Mouse (Mus musculus) frontal cortex, postnatal 14 days (tissue): ENCODE results near the gene Klk14.
A peak's percentile ranks its signal among the peaks of the same experiment; 100 is the strongest.
"Not testable (repeated sequence)": the region's sequence is repeated elsewhere in the genome, so short reads cannot be mapped to it uniquely, and the experiment has no call there.

Source experiments
- DNase-seq, 2 experiments: peaks; one replicate each; pipeline ENCODE4 v3.0.0; 2022; ENCODE audit warnings: low spot score in 2 of 2

Klk14 gene

DNA sequence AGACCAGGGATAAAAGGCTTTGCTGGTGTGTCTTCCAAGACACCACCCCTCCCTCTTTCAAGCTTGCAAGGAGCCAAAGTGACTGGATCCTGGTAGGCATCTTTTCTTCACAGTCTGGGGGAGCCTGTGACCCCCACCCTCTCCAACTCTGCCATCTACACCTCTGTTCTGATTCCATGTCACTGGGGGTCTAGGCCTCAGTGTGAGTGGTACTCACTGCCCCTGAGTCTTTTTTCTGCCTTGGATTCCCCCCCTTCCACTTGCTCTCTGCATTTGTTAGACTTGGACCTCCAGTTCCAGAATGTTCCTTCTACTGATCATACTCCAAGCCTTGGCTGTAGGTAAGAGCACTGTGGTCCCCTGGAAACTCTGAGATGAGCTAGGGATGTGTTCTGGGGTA, at the start of gene Klk14:
Gene Klk14 (plus strand): TSS at position 301 of the 400 bp plus-strand sequence.
- no peak for DNase-seq

DNA sequence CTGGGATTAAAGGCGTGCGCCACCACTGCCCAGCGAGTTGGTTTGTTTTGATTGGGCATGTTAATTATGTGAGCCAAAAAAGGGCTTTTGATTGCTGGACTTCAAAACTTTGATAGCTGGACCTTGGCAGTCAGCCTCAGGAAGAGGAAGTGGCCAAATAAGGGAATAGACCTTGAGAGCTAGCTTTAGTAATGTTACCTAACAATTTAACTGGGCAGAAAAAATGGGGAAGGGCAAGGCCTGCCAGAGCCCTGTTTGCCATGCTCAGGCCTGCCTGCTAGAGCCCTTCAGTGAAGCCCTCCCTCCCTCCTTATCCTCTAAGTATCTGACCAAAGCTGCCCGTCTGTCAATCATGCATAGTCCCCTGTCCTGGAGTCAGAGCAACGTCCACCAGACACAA, 47.6 kb upstream of the Klk14 start:
- no peak for DNase-seq

DNA sequence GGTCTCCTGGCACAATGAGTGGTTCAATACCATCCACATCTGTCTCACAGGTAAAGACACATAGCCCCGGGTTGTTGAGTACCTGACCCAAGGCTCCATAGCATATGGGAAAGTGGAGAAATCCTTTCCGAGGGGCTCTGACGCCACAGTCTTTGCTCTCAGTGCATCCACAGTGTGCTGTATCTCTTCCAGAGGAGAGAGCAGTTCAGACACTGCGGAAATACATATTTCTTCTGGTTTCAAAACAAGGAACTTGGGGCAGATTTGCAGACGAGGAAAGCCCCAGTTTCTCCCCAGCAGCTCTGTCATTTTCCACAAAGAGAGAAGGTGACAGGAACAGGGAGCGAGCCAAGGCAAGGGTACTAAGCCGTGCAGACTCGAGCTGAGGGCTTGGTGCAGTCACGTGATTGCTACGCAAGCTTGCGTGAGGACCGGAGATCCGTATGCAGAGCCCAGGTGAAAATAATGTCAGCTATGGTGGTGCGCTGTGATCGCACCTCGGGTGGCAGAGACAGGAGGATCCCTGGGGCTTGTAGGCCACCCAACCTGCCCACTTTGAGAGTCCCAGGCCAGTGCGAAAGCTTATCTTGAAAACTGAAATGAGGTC, 47.1 kb upstream of the Klk14 start:
- DNase-seq = no peak

DNA sequence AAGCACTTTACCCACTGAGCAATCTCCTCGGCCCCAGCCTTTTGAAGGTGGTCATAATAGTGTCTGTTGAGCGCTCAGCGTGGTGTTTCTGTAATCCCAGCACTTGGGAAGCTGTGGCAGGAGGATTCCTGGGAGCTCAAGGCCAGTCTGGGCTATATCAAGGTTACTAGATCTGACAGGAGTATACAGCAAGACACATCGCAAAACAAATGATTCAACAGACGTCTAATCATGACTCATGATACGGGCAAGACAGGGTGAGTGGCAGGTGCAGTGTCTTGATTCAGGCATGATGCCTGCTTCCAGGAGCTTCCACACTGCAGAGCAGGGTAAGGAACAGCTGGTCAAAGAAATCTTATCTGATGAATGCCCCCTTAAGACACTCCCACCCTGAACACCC, 37.5 kb upstream of the Klk14 start:
- no peak for DNase-seq

DNA sequence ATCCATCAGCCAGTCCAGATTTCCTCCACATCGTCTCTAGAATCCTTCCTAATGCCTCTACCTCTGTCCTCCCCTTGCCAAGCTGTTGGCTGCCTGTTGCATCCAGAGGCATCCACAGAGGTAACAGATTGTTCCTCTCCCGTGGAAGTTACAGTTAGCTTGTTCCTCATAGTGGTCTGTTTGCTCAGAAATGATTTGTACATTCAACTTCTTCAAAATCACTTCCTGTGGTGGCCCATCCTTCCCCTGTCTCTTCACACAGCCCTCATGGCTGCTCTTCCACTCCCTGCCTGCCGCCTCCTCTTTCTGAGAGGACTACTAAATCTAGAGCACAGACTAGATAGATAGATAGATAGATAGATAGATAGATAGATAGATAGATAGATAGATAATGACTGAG, 35.7 kb upstream of the Klk14 start:
- no peak for DNase-seq

DNA sequence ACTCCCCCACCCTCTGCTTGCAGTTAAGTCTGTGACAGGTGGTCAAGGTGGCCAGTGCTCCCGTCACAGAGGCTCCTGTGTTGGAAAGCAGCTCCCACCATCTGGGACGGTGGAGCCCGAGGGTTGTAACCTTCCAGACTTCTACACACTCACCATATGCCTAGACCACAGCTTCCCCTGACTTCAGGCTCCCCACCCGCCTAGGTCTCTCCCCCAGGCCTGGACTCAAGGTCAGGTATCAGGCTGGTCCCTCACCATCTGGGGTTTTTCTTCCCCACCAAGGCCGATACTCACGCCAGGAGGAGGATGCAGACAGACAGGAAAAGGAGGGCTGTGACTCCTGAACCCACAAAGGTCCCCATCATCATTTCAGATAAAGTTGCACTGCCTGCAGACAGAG, 34.0 kb upstream of the Klk14 start:
- no peak for DNase-seq

DNA sequence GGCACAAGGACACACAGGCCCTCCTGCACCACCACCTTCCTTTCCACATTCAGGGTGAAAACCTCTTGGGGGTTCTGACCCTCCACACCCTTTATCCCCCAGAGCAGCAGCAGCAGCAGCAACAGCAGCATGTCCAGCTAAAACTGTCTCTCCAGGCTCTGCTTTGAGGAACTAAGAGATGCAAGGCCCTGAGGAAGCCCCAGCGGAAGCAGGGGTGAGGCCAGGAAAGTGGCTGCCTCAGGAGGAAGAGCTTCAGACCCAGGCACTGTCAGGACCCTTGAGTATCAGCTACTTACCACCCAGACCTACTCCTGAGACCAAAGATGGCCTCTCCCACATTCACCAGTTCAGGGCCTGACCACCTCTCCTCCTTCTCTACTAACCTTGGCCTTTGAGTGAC, 30.2 kb upstream of the Klk14 start, which contains the start of gene Siglece:
Gene Siglece (minus strand): TSS at position 160 of the 400 bp plus-strand sequence.
- DNase-seq = no peak

DNA sequence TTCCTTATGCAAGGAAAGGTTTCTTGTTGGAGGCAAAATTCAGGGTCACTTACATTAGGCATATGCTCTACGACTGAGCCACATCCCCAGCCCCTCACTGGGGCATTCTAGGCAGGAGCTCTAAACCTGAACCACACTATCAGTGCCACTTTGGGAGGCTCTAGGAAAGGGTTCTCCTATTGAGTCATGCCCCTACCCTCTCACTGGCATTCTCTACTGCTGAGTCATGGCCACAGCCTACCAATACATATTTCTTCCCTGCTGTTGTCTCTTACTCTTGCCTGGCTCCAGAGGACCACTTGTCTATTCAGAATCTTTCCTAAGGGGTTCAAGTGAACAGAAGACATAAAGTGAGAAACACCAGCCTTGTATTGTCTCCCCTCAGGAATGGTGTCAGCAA, 27.4 kb upstream of the Klk14 start:
- no peak for DNase-seq

DNA sequence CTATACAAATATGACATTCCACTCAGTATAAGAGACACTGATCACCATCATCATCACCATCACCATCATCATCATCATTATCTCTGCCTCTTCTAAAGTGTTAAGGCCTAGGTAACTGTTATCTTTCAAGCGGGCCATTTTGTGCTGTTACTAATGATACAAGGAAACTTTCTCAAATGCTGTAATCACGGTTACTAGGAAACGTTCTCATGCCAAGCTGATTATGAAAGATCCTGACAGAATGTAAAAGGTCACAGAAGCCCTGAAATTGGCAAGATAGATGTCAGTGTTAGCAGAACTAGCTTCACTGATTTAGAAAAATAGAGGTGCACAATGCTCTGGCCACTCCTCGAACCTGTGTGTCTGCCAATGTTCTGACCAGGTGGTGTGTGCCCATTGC, 23.0 kb upstream of the Klk14 start:
- not testable (repeated sequence) for DNase-seq

DNA sequence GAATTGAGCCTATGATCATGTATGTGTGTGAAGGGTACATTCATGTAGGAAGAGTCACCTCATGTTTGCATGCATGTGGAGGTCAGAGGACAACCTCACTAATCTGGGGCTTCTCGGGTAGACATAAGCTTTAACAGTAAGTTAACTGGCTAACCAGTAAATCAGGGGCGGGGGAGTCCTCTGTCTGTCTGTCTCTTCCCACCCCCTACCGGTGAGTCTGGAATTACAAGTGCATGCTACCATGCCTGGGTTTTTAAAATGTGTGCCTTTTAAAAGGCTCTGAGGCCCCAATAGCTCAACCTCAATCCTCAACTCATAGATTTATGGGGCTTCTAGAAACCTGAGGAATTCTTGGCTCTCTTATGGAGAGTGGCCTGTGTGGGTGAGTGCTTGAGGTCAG, 21.6 kb upstream of the Klk14 start:
- no peak for DNase-seq

DNA sequence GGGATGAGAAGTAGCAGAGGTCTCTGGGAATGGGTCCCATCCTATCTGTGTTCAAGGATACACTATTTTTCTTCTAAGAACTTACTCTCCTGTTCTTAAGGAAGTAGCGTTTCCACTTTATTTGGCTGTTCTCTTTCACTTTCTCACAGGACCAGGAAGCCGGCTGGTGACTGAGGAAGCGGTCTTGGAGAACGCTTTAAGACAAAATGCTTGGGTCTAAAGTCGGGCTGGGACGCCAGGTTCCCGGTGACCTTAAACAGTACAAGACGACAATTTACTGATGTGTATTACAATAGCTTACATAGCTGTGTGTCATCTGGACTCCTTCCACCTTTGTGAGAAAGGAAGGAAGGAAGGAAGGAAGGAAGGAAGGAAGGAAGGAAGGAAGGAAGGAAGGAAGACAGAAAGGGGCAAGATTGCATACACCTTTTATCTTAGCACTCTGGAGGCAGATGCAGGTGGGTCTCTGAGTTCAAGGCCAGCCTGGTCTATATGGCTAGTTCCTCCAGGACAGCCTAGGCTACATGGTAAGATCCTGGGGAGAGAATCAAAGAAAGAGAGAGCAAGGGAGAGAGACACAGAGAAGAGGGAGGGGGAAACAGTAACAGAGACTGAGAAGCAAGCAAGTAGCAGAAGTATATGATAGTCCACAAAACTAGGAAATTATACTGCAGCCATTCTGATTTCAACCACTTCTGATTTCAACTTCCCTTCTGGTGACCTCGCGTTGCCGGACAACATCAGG, 19.0 kb upstream of the Klk14 start:
- no peak for DNase-seq

DNA sequence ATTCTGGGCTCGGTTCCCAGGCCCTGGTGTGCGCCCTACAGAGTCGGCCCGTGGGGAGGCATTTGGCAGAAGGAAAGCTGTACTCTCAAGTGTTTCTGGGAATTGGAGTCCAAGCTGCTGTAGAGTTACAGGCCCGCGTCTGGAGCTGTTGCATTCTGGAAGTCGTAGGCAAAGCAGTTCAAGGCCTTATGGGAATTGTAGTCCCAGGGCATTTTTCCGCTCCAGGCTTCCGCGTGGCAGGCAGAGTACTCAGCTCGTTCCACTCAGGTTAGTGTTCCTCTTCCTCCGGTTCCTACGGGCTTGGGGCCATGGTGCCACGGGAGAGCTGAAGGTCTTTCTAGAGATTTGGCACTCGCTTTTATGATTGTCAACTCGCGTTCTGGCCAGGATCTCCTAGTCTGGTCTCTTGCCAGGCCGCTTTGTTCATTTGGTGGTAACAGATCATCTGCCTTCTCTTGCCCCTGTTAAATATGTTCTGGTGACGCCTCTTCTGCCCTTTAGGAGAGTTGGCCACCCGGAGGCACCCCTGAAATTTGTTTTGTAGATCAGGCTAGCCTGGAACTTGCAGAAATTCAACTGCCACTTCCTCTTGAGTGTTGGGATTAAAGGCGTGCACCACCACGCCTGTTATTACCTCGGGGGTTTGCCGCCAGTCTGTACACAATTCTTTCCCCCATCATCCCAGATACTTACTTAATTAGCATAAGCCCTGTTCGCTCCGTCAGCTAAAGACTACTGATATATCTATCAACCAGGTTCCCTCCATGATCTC, 18.2 kb upstream of the Klk14 start, which contains the start of gene Ctu1:
Gene Ctu1 (plus strand): TSS at position 208 of the 772 bp plus-strand sequence.
- peak; percentile 87 to 91 for DNase-seq

DNA sequence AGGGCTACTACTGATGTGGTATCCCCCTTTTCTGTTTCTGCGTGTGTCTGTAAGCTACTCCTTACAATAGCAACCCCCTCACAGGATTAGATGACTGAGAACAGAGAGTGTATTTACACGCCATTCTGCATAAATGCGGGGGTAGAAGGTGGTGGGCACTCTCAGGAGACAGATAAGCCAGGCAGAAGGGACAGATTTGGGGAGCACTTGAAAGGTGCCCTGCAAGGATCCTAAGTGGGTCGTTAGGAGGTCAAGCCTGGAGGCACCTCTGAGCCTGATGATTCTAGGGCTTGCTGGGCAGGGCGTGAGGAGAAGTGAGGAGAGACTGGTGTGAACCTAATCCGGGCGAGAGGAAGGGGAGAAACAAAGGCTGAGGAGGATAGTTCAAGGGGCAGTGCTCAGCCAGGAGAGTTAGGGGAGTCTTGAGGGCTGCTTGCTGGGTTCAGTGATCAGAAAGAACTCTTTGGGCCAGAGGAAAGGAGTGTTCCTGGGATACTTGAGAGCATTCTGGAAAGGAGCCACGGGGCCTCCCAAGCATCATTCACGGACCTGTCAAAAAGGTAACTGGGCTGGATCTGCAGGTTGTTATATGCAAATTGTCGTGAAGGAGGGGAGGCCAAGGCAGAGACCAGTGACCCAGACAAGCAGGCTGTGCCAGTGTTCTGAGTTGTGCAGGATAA, 17.5 kb upstream of the Klk14 start:
- DNase-seq = no peak

DNA sequence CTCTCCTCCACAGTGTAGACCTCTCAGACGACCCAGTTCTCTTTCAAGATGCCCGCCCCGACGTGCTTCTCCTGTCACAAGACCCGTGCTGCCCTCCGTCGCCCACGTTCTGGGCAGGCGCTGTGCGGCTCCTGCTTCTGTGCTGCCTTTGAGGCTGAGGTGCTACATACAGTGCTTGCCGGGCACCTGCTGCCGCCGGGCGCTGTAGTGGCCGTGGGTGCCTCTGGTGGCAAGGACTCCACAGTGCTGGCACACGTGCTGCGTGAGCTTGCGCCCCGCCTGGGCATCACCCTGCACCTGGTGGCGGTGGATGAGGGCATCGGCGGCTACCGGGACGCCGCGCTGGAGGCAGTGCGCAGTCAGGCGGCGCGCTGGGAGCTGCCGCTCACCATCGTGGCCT, 15.1 kb upstream of the Klk14 start:
- no peak for DNase-seq

DNA sequence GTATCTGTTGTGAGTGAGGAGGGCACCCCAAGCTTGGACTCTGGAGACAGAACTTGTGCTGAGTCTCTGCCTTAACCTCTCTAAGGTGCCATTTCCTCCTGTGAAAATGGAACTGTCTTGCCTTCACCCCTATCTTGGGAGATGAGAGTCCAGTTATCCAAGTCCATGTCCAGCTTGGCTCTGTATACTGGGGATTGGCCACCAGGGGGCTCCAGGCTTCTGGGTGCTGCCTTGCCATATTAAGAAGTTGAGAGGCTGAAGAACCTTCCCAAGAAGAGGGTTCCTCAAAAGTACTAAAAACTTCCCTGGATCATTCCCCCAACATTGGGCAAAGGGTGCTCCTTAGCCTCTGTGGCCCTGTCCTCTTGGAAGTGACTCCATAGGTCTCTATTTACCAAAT, 11.7 kb upstream of the Klk14 start:
- DNase-seq = no peak

DNA sequence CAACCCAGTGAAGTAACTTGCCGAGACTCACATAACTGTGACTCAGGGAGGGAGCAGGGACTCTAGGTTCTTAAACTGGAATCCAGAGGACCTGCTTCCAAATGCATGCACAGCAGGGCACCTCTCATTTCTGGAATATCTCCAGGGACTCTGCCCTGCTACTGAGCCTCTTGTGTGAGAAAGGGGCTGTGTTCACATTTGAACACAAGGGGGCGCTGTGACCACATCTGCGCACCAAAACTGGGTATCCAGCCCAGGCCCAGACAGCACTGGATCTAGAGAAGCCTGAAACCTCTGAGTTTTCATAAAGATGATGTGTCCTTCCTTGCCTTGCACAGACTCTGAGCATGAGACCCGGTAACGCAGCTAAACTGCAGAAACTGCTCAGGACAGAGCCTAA, 9.3 kb upstream of the Klk14 start:
- DNase-seq = peak in 1 of 2 experiments; percentile 63

DNA sequence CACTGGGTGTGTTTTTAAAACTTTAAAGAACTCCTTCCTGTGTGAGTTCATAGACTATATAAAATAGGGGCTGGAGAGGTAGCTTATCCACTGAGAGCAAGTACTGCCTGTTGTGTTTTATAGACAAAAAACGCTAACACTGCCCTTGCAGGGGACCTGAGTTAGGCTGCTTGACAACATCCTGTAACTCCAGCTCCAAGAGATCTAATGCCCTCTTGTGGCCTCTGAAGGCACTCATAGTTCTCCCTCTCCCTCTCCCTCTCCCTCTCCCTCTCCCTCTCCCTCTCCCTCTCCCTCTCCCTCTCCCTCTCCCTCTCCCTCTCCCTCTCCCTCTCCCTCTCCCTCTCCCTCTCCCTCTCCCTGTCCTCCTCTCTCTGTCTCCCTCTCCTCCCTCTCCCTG, 7.7 kb upstream of the Klk14 start:
- not testable (repeated sequence) for DNase-seq

DNA sequence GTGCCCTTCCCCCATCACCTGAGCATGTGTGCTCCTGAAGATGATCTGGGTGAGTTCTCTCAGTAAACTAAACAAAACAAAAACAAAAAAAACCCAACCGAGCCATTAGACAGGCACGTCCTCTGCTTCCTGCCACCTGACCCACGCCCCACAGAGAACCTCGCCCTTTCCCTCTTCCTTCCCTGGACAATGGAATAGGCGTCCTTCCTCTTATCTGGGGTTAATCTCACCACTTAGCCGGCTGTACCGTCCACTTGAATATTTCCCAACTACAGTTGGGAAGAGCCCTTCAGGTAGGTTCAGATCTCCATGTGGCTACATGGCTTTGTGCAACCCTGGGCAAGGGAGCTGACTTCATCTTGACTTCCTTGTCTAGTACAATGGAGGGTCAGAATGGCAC, 5.1 kb upstream of the Klk14 start:
- no peak for DNase-seq

DNA sequence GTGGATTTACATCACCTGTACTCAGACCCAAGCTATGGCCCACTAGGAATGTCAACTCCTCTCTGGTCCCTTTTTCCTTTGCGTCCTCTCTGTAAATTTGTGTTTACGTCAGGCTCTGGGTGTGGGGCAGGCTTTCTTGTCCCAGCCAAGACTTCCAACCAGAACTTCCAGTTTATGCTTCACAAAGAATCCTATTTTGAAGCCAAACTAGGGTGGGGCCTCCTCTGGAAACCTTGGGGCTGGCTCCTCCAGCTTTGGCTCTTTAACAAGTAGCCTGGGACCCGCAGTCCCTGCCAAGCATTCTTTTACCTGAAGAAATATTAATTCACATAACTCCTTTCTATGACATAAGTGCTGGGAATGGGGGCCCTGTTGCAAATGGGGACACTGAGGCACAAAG, 19.8 kb downstream of the Klk14 start:
- no peak for DNase-seq

DNA sequence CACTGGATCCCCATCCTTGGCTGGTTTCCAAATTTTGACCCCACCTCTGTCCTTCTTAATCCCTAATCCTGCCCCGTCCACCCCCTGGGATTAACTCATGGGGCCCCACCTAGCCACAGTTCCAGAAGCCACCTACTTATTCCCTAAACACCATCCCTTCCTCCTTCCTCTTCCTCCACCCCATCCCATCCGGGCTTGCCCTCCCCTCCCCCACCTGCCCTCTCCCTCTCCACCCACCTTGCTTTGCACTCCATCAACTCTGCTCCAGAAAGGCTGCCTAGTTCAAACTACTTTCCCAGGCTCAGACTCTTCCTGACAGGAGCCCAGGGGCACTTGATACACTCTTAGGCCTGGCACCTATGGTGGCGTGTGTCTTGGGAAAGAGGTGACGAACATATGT, 22.0 kb downstream of the Klk14 start, which contains the start of gene Klk13:
Gene Klk13 (plus strand): TSS at position 301 of the 400 bp plus-strand sequence.
- DNase-seq = no peak

DNA sequence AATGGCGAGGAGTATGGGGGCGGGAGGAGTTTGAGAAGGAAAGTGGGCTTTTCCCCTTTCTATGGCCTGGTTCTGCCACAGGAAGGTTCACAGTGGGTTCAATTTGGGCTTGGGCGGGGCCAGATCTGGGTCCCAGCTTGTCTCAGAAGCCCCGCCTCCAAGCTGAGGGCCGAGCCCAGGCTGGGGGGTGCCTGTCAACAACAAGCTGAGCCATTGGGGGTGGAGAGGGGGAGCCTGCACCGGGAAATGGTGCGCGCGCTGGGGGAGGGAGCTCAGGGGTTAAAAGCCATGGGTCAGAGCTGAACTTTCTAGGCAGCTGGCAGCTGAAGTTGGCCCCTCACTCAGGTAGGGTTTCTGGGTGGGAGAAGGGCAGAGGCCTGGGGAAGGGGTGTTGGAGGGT, 22.7 kb downstream of the Klk14 start:
- DNase-seq = no peak

DNA sequence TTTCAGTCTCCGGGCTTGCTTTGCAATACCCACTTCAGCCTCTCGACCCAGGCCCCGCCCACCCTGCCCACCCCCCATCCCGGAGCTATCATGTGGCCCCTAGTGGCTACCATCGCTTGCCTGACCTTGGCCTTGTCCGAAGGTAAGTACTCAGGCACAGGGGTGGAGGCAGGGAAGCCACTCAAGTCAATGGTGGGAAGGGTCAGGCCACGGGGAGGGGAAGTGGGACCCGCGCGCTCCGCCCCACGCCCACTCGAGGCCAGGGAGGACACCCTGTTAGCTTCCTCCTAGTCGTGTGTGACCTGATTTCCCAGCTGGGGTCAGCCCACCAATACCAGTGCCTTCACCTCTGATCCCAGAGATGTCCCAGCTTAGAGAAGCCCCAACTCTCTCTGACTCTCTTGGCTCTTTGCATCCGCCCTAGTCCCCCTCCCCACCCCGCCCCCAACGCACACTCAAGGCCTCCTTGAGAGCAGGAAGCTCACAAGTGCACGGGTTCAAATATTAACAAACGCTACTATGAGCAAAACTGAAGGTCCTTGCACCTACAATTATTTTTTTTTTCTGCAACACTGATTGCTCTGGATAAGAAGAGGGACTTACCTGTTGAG, 23.6 kb downstream of the Klk14 start:
- no peak for DNase-seq
